In the genomic region with DNA sequence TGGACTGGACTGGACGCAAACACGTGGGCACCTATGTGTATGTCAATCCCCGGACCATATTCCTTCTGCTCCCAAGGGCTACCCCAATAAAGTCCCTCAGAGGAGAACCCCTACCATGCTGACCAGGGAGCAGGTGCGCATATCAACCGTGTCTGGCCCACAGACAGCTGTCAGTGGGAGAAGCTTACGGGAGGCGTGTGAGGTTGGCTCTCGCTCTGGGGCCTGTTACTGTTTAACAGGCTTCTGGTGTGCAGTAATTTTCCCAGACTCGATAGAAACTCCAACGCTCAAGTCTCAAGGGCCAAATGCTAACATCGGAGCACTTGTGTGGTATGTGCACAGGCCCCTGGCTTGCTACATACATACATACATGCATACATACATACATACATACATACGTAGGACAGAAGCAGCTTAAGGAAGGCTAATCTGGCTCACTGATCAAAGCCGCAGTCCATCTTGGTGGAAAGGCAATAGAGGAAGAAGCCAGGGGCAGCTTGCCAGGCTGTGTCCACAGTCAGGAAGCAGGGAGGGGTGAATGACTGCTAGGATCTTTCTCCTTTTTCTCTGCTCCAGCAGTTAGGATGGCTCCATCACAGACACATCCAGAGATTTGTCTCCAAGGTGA, we compare ENCODE assay signal across 9 mouse cellular contexts. TPM values are rescaled to one million over a fixed set of nuclear protein-coding genes. Genes with fewer than 3 reads are reported as not detected.
A peak's percentile ranks its signal among the peaks of the same experiment; 100 is the strongest.
DNase-seq lines count a peak whose midpoint lies in the region; ATAC-seq and TF ChIP-seq lines count a peak whose summit lies in the region.
"Had no signal": no experiment of that assay in that cellular context is flagged by ENCODE, and none has a peak within 500 bp of the region (broad histone marks: within the 10 kb centered on the region; RNA-seq: fewer than 3 reads in every experiment).

No protein-coding gene starts in this region.

- 57% methylated on average over 13 of the region's 13 CpGs for WGBS in hindbrain, postnatal 0 days
- WGBS in hindbrain, embryonic 14.5 days: 79% methylated on average over 13 of the region's 13 CpGs
- WGBS in embryonic facial prominence, embryonic 14.5 days: 77% methylated on average over 13 of the region's 13 CpGs
- 69% methylated on average over 13 of the region's 13 CpGs for WGBS in liver, embryonic 15.5 days (ENCODE audit: insufficient replicate concordance)
- 91% methylated on average over 13 of the region's 13 CpGs for WGBS in forebrain, embryonic 12.5 days

- 0 out of 2 replicates have a peak, but pooled peaks have one; percentile 24 for ATAC-seq in hindbrain, postnatal 0 days
- no peak for ATAC-seq in hindbrain, embryonic 14.5 days (ENCODE audit: low FRiP score)
- ATAC-seq in Patski: peak; percentile 59
- ATAC-seq in embryonic facial prominence, embryonic 14.5 days (ENCODE audit: low read depth): no peak
- no peak for ATAC-seq in liver, embryonic 15.5 days (ENCODE audit: insufficient read depth)
- ATAC-seq in forebrain, embryonic 12.5 days (ENCODE audit: low FRiP score): no peak

- in situ Hi-C loops in Patski (cut with MboI; ENCODE audit: low pct_unique_long_range_greater_than_20kb): no loop called here

- no peaks in the 10 kb centered on the region for H3K27me3 ChIP-seq in hindbrain, postnatal 0 days (ENCODE audit: insufficient read depth, low read length)
- no peaks in the 10 kb centered on the region for H3K27me3 ChIP-seq in hindbrain, embryonic 14.5 days (ENCODE audit: control insufficient read depth, insufficient read depth, low read length)
- H3K27me3 ChIP-seq in Patski: no peaks in the 10 kb centered on the region
- no peaks in the 10 kb centered on the region for H3K27me3 ChIP-seq in embryonic facial prominence, embryonic 14.5 days (replicated peaks; ENCODE audit: control insufficient read depth, insufficient read depth, low read length)
- H3K27me3 ChIP-seq in liver, embryonic 15.5 days: no peaks in the 10 kb centered on the region
- H3K27me3 ChIP-seq in forebrain, embryonic 12.5 days: no peaks in the 10 kb centered on the region

- TF ChIP-seq CTCF in hindbrain, postnatal 0 days (IDR thresholded peaks at IDR 0.05; ENCODE audit: low read depth): no peak
- no peak for TF ChIP-seq CTCF in Patski (IDR thresholded peaks at IDR 0.05)

- no peaks in the 10 kb centered on the region for H3K36me3 ChIP-seq in hindbrain, postnatal 0 days (ENCODE audit: insufficient read depth, low read length)
- no peaks in the 10 kb centered on the region for H3K36me3 ChIP-seq in hindbrain, embryonic 14.5 days (replicated peaks; ENCODE audit: control insufficient read depth, insufficient read depth)
- H3K36me3 ChIP-seq in embryonic facial prominence, embryonic 14.5 days (ENCODE audit: control insufficient read depth, insufficient read depth, low read length): no peaks in the 10 kb centered on the region
- H3K36me3 ChIP-seq in liver, embryonic 15.5 days (replicated peaks): no peaks in the 10 kb centered on the region
- no peaks in the 10 kb centered on the region for H3K36me3 ChIP-seq in forebrain, embryonic 12.5 days (replicated peaks)

- peak; percentile 68 for DNase-seq in hindbrain, postnatal 0 days (ENCODE audit: low spot score)
- no peak for DNase-seq in hindbrain, embryonic 14.5 days (ENCODE audit: low spot score)
- peak; percentile 84 for DNase-seq in Patski (ENCODE audit: low read depth, low spot score)
- no peak for DNase-seq in embryonic facial prominence, embryonic 14.5 days (ENCODE audit: low spot score)
- no peak for DNase-seq in B cell, adult 2 months
- DNase-seq in urinary bladder, postnatal 10 days (ENCODE audit: low spot score): no peak

- H3K9me3 ChIP-seq in hindbrain, postnatal 0 days (ENCODE audit: low read length): no peaks in the 10 kb centered on the region
- H3K9me3 ChIP-seq in hindbrain, embryonic 14.5 days (ENCODE audit: control insufficient read depth, low read length): no peaks in the 10 kb centered on the region
- H3K9me3 ChIP-seq in embryonic facial prominence, embryonic 14.5 days (ENCODE audit: control insufficient read depth, low read length): 0 out of 2 replicates have a peak, but pooled peaks cover 4% of the 10 kb centered on the region
- H3K9me3 ChIP-seq in liver, embryonic 15.5 days (replicated peaks): no peaks in the 10 kb centered on the region
- H3K9me3 ChIP-seq in forebrain, embryonic 12.5 days: no peaks in the 10 kb centered on the region

- H3K4me1 ChIP-seq in hindbrain, postnatal 0 days (ENCODE audit: insufficient read depth, low read length): no peaks in the 10 kb centered on the region
- H3K4me1 ChIP-seq in hindbrain, embryonic 14.5 days (replicated peaks; ENCODE audit: control insufficient read depth, insufficient read depth, low read length): 0 out of 2 replicates have a peak, but pooled peaks cover 4% of the 10 kb centered on the region
- H3K4me1 ChIP-seq in embryonic facial prominence, embryonic 14.5 days (ENCODE audit: control insufficient read depth, insufficient read depth, low read length): no peaks in the 10 kb centered on the region
- H3K4me1 ChIP-seq in liver, embryonic 15.5 days (replicated peaks): peaks cover 83% of the 10 kb centered on the region
- H3K4me1 ChIP-seq in forebrain, embryonic 12.5 days: no peaks in the 10 kb centered on the region

- H3K9ac ChIP-seq in hindbrain, postnatal 0 days (replicated peaks; ENCODE audit: low read length): no peak overlapping the region
- H3K9ac ChIP-seq in hindbrain, embryonic 14.5 days: no peak overlapping the region
- H3K9ac ChIP-seq in embryonic facial prominence, embryonic 14.5 days (ENCODE audit: low read depth, low read length): peak overlapping the region; percentile 14; the same call in 1 of the 2 replicates
- H3K9ac ChIP-seq in liver, embryonic 15.5 days: no peak overlapping the region
- H3K9ac ChIP-seq in forebrain, embryonic 12.5 days: no peak overlapping the region
- H3K9ac ChIP-seq: liver, embryonic 14.5 days had no signal

- CTCF ChIA-PET in Patski (lab: Charles Lee): interaction anchor here (1.0 to 1.5 kb wide), 4 partner anchors 13 to 55 kb away, joined by 3 to 5 read pairs (median 4); no protein-coding TSS in a partner anchor

- H3K27ac ChIP-seq in hindbrain, postnatal 0 days: peak overlapping the region; percentile 12
- no peak overlapping the region for H3K27ac ChIP-seq in hindbrain, embryonic 14.5 days
- H3K27ac ChIP-seq in embryonic facial prominence, embryonic 14.5 days (replicated peaks; ENCODE audit: low read depth, low read length): no peak overlapping the region
- peak overlapping the region; percentile 63 for H3K27ac ChIP-seq in liver, embryonic 15.5 days (replicated peaks)
- no peak overlapping the region for H3K27ac ChIP-seq in forebrain, embryonic 12.5 days
- H3K27ac ChIP-seq: liver, embryonic 14.5 days had no signal

- H3K4me3 ChIP-seq in hindbrain, postnatal 0 days (ENCODE audit: low read length): no peak overlapping the region
- H3K4me3 ChIP-seq in hindbrain, embryonic 14.5 days (replicated peaks; ENCODE audit: low read length): no peak overlapping the region
- no peak overlapping the region for H3K4me3 ChIP-seq in embryonic facial prominence, embryonic 14.5 days (ENCODE audit: low read depth, low read length)
- H3K4me3 ChIP-seq in liver, embryonic 15.5 days (replicated peaks): no peak overlapping the region
- H3K4me3 ChIP-seq in forebrain, embryonic 12.5 days (replicated peaks): no peak overlapping the region

- POLR2A ChIA-PET in Patski (lab: Charles Lee): interaction anchor here (0.5 to 1.2 kb wide), 3 partner anchors 18 to 28 kb away, joined by 4 read pairs; no protein-coding TSS in a partner anchor

- H3K4me2 ChIP-seq in hindbrain, postnatal 0 days (ENCODE audit: low read depth, low read length): no peak overlapping the region
- no peak overlapping the region for H3K4me2 ChIP-seq in hindbrain, embryonic 14.5 days (replicated peaks)
- H3K4me2 ChIP-seq in embryonic facial prominence, embryonic 14.5 days (ENCODE audit: low read depth, low read length): no peak overlapping the region
- H3K4me2 ChIP-seq in liver, embryonic 15.5 days: no peak overlapping the region
- no peak overlapping the region for H3K4me2 ChIP-seq in forebrain, embryonic 12.5 days

RNA-seq across cellular contexts. Expression of gene Scarb1, which starts 27.8 kb away (rescaled TPM):
- total RNA-seq in hindbrain, postnatal 0 days (2014; rRNA removed): 70.3 and 71.7 TPM in 2 replicates
- 53.9 and 56.1 TPM in 2 replicates for polyA plus RNA-seq in hindbrain, postnatal 0 days (2015; fragmentation: Nextera tagmentation; extraction: Ambion mirVana)
- polyA plus RNA-seq in hindbrain, embryonic 14.5 days (2014; fragmentation: Nextera tagmentation; extraction: Ambion mirVana): 36.5 and 39.9 TPM in 2 replicates
- 59.7 TPM for polyA plus RNA-seq in Patski (2021)
- polyA plus RNA-seq in embryonic facial prominence, embryonic 14.5 days (2014; fragmentation: Nextera tagmentation; extraction: Ambion mirVana): 44.4 and 47.9 TPM in 2 replicates
- 76.6 and 87.3 TPM in 2 replicates for polyA plus RNA-seq in liver, embryonic 15.5 days (2015; fragmentation: Nextera tagmentation; extraction: Ambion mirVana)
- 31.5 and 38.7 TPM in 2 replicates for polyA plus RNA-seq in forebrain, embryonic 12.5 days (2016; fragmentation: Nextera tagmentation; extraction: Ambion mirVana)

Comparison
In these comparisons a context has a peak if more than half of its experiments do, and no peak if none do; other contexts are left out.
1. ATAC-seq: peak in hindbrain, postnatal 0 days (single experiment) and Patski (single experiment); none in hindbrain, embryonic 14.5 days (single experiment), embryonic facial prominence, embryonic 14.5 days (single experiment), liver, embryonic 15.5 days (single experiment) and forebrain, embryonic 12.5 days (single experiment).
2. DNase-seq: peak in hindbrain, postnatal 0 days (single experiment) and Patski (single experiment); none in hindbrain, embryonic 14.5 days (single experiment), embryonic facial prominence, embryonic 14.5 days (single experiment), B cell, adult 2 months (0 of 2) and urinary bladder, postnatal 10 days (single experiment).
3. H3K27ac ChIP-seq: peak in hindbrain, postnatal 0 days (single experiment) and liver, embryonic 15.5 days (single experiment); none in hindbrain, embryonic 14.5 days (single experiment), embryonic facial prominence, embryonic 14.5 days (single experiment) and forebrain, embryonic 12.5 days (single experiment).